Mouse (Mus musculus): ENCODE results near the gene Olfr370. TPM values are rescaled to one million over a fixed set of nuclear protein-coding genes. Genes with fewer than 3 reads are reported as not detected.
A peak's percentile ranks its signal among the peaks of the same experiment; 100 is the strongest.

The Olfr370 gene
- polyA plus RNA-seq, 1 experiment from 2014 or later, result not detected

DNA sequence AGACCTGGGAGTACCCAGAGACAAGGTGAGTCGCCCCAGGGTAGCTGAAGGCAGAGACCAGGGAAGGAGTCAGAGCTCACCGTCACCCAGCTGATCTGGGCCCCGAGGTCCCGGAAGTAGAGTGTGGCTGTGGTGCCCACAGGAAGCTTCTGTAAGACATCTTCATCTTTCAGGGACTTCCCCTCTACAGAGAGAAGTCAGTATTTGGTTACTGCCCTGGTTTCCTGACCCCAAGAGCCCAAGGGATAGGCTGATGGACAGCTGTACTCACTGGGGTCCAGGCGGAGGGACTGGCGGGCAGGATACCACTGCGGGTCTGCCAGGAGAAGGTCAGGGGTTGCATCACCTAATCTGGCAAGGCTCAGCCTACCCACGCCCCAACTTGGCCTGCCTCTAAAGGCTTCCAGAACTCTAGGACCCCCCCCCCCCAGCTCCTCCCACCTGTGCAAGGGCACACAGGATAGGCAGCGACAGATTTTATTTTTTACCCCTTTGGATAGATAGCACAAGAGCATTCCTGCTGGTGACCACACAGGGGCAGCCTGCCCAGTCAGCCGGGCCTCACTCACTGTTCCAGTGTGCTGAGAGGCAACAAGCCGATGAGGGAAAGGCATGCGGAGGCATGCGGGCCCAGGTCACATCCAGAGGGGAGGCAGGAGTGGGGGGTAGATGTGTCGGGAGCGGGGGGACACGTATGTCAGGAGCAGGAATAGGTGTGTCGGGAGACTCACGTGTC, 37.7 kb downstream of the Olfr370 start:
- no peak overlapping the region for H3K4me3 ChIP-seq (replicated peaks; ENCODE audit: low read length)
- peaks cover 20% of the 10 kb centered on the region for H3K4me1 ChIP-seq (replicated peaks; ENCODE audit: control insufficient read depth, insufficient read depth, low read length)
- ATAC-seq, result no peak
- peaks cover 7% of the 10 kb centered on the region for H3K36me3 ChIP-seq (ENCODE audit: control insufficient read depth, insufficient read depth)
- H3K9me3 ChIP-seq (ENCODE audit: control insufficient read depth, low read length), result no peaks in the 10 kb centered on the region
- no peak overlapping the region for H3K27ac ChIP-seq (ENCODE audit: low read length)
- no peaks in the 10 kb centered on the region for H3K27me3 ChIP-seq (replicated peaks; ENCODE audit: control insufficient read depth, insufficient read depth, low read length)
- no peak overlapping the region for H3K4me2 ChIP-seq (ENCODE audit: low read length)
- no peak overlapping the region for H3K9ac ChIP-seq (replicated peaks; ENCODE audit: low read depth, low read length)
- 85% methylated on average over 18 of the region's 18 CpGs for WGBS

DNA sequence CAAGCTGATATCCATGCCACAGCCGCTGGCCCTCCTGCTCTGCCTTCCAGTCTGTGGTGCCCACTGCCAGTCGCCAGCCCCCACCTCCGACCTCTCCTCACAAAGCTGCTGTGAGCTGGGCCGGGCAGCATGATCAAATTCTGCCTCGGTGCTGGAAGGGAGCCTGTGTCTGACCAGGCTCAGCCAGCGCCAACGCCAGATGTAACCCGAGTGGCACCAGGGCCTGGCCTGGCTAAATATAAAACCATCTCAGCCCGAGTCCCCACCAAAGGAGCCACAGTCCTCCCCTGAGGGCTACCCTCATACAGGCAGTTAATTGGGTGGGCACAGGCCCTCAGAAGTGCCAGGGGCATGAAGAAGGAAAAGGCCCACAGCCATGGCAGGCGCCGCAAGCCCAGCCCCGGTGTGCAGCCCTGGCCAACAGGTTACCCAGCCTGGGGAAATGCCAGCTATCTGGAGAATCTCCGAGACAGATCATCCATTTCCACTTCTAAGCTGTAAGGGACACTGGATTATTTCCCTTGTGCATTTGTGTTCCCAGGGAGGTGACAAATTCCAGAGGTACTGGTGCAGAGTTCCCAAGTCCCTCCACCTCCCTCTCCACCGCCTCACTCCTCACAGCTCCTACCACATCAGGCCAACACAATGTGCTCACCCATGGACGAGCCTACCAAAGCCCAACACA, 39.2 kb downstream of the Olfr370 start:
- Histone ChIP-seq H3K9ac (replicated peaks; ENCODE audit: low read depth, low read length) (no peak overlapping the region), H3K4me3 (replicated peaks; ENCODE audit: low read length) (no peak overlapping the region), H3K27me3 (replicated peaks; ENCODE audit: control insufficient read depth, insufficient read depth, low read length) (no peaks in the 10 kb centered on the region), H3K9me3 (ENCODE audit: control insufficient read depth, low read length) (no peaks in the 10 kb centered on the region), H3K36me3 (ENCODE audit: control insufficient read depth, insufficient read depth) (peaks cover 7% of the 10 kb centered on the region), H3K4me2 (ENCODE audit: low read length) (no peak overlapping the region), H3K27ac (ENCODE audit: low read length) (no peak overlapping the region), H3K4me1 (replicated peaks; ENCODE audit: control insufficient read depth, insufficient read depth, low read length) (peaks cover 20% of the 10 kb centered on the region)
- 85% methylated on average over 15 of the region's 15 CpGs for WGBS
- no peak for ATAC-seq

DNA sequence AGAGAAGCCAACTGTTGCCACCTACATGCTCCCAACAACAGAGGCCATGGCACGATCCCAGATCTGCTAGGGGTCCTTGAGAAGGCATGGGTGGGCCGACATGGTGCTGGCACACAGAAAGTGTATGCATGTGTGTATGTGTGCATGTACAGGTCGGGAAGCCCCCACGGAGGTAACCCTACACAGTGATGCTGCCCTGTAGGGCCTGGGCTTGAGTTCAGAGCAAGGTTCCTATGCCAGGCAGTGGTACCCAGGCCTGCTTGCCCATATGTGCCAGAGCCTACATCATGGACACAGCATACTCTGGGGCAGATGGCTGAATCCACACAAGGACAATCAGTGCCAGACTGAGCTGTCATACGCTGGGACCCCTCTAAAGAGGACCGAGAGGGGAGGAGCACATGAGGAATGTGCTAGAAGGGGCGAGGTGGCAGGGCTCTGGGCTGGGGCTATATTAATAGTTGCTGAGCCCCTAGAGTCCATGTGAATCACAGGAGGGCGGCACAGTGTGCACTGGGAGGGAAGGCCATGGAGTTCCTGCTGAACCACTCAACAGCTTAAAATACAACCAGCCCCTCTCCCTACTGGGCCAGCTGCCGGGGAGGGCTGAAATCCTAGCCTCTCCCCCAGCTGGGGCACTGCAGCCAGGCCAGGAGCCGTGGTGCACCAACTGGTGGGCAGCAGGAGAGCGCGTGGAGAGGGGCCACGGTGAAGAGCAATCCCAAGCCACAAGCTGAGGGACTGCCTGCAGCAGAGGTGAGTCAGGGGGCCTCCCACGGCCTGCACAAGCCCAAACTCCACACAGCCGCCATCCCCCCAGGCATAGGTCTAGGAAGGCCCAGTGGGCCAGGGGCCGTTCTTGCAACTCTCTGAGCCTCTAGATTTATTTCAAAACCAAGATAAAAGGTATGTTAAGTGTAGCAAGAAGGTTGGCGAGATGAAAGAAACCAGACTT, 40.3 kb downstream of the Olfr370 start:
- H3K4me2 ChIP-seq (ENCODE audit: low read length), result no peak overlapping the region
- peak; percentile 26; the same call in 1 of the 2 replicates for ATAC-seq
- WGBS, result 75% methylated on average over 17 of the region's 17 CpGs
- H3K9ac ChIP-seq (replicated peaks; ENCODE audit: low read depth, low read length), result no peak overlapping the region
- H3K4me1 ChIP-seq (replicated peaks; ENCODE audit: control insufficient read depth, insufficient read depth, low read length), result peaks cover 22% of the 10 kb centered on the region
- no peaks in the 10 kb centered on the region for H3K9me3 ChIP-seq (ENCODE audit: control insufficient read depth, low read length)
- H3K27ac ChIP-seq (ENCODE audit: low read length), result no peak overlapping the region
- no peaks in the 10 kb centered on the region for H3K27me3 ChIP-seq (replicated peaks; ENCODE audit: control insufficient read depth, insufficient read depth, low read length)
- no peak overlapping the region for H3K4me3 ChIP-seq (replicated peaks; ENCODE audit: low read length)
- peaks cover 7% of the 10 kb centered on the region for H3K36me3 ChIP-seq (ENCODE audit: control insufficient read depth, insufficient read depth)

DNA sequence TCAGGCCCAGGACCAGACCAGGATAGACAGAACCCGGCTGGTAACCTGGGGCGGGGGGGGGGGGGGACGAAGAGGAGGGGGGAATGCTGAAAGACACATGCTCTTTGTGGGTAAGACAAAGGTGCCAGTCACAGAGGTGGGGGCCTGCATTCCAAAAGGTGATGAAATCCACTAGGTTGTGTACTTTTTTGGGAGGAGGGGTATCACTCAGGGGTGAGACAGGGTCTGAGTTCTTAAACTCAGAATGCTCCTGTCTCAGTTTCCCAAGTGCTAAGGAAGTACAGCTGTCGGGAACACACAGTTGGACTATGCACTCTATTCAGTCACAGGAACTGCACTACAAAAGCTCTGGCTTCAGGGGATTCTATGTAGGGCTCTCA, 40.9 kb downstream of the Olfr370 start:
- no peak overlapping the region for H3K27ac ChIP-seq (ENCODE audit: low read length)
- WGBS, result 62% methylated on average over 2 of the region's 4 CpGs
- peaks cover 6% of the 10 kb centered on the region for H3K36me3 ChIP-seq (ENCODE audit: control insufficient read depth, insufficient read depth)
- no peak overlapping the region for H3K4me3 ChIP-seq (replicated peaks; ENCODE audit: low read length)
- no peak for ATAC-seq
- H3K9me3 ChIP-seq (ENCODE audit: control insufficient read depth, low read length), result no peaks in the 10 kb centered on the region
- no peak overlapping the region for H3K9ac ChIP-seq (replicated peaks; ENCODE audit: low read depth, low read length)
- peaks cover 22% of the 10 kb centered on the region for H3K4me1 ChIP-seq (replicated peaks; ENCODE audit: control insufficient read depth, insufficient read depth, low read length)
- no peaks in the 10 kb centered on the region for H3K27me3 ChIP-seq (replicated peaks; ENCODE audit: control insufficient read depth, insufficient read depth, low read length)
- H3K4me2 ChIP-seq (ENCODE audit: low read length), result no peak overlapping the region

DNA sequence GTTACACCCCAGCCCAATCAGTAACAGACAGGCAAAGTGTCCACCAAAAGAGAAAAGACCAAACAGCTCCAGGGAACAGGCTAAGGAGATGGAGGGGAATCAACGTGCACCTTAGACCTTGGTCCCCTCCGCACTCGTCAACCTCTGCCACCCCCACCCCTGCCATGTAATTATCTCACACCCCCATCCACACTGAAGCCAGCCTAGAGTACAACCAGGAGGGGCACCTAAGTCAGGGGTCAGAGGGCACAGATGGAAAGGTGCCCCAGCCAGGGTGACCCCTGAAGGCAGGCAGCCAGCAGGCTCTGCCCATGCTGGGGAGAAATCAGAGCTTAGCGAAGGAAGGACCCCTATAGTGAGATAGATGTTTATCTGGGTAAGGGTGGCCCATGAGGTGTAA, 41.3 kb downstream of the Olfr370 start:
- 83% methylated on average over 4 of the region's 4 CpGs for WGBS
- Histone ChIP-seq H3K9me3 (ENCODE audit: control insufficient read depth, low read length) (no peaks in the 10 kb centered on the region), H3K9ac (replicated peaks; ENCODE audit: low read depth, low read length) (no peak overlapping the region), H3K27me3 (replicated peaks; ENCODE audit: control insufficient read depth, insufficient read depth, low read length) (no peaks in the 10 kb centered on the region), H3K4me1 (replicated peaks; ENCODE audit: control insufficient read depth, insufficient read depth, low read length) (peaks cover 22% of the 10 kb centered on the region), H3K4me3 (replicated peaks; ENCODE audit: low read length) (no peak overlapping the region), H3K36me3 (ENCODE audit: control insufficient read depth, insufficient read depth) (peaks cover 4% of the 10 kb centered on the region; the same call in 1 of the 2 replicates), H3K4me2 (ENCODE audit: low read length) (no peak overlapping the region), H3K27ac (ENCODE audit: low read length) (no peak overlapping the region)
- no peak for ATAC-seq

DNA sequence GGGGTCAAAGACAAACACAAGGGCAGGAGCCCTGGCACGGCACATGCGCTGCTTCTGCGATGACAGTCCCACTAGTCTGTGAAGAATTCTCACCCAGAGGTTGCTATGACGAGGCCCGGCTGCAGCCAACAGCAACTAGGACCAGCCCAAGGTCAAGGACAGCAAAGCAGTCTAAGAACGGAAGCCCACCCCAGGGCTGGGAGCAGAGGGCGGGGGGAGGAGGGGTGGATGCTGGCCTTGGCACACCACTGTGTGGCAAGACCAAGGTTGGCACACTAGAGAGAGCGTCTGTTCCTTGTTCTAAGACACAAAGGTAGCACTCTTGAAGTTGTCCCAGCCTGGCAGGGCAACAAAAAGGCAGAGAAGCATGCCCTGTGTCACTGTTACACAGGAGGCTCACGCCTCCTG, 41.8 kb downstream of the Olfr370 start:
- H3K4me1 ChIP-seq (replicated peaks; ENCODE audit: control insufficient read depth, insufficient read depth, low read length), result peaks cover 25% of the 10 kb centered on the region
- 53% methylated on average over 9 of the region's 9 CpGs for WGBS
- H3K9ac ChIP-seq (replicated peaks; ENCODE audit: low read depth, low read length), result 0 out of 2 replicates have a peak overlapping the region, but pooled peaks have one; percentile 13
- ATAC-seq, result peak; percentile 22; the same call in 1 of the 2 replicates
- H3K4me2 ChIP-seq (ENCODE audit: low read length), result no peak overlapping the region
- H3K27me3 ChIP-seq (replicated peaks; ENCODE audit: control insufficient read depth, insufficient read depth, low read length), result no peaks in the 10 kb centered on the region
- H3K27ac ChIP-seq (ENCODE audit: low read length), result no peak overlapping the region
- H3K36me3 ChIP-seq (ENCODE audit: control insufficient read depth, insufficient read depth), result peaks cover 3% of the 10 kb centered on the region; the same call in 1 of the 2 replicates
- no peaks in the 10 kb centered on the region for H3K9me3 ChIP-seq (ENCODE audit: control insufficient read depth, low read length)
- H3K4me3 ChIP-seq (replicated peaks; ENCODE audit: low read length), result no peak overlapping the region

DNA sequence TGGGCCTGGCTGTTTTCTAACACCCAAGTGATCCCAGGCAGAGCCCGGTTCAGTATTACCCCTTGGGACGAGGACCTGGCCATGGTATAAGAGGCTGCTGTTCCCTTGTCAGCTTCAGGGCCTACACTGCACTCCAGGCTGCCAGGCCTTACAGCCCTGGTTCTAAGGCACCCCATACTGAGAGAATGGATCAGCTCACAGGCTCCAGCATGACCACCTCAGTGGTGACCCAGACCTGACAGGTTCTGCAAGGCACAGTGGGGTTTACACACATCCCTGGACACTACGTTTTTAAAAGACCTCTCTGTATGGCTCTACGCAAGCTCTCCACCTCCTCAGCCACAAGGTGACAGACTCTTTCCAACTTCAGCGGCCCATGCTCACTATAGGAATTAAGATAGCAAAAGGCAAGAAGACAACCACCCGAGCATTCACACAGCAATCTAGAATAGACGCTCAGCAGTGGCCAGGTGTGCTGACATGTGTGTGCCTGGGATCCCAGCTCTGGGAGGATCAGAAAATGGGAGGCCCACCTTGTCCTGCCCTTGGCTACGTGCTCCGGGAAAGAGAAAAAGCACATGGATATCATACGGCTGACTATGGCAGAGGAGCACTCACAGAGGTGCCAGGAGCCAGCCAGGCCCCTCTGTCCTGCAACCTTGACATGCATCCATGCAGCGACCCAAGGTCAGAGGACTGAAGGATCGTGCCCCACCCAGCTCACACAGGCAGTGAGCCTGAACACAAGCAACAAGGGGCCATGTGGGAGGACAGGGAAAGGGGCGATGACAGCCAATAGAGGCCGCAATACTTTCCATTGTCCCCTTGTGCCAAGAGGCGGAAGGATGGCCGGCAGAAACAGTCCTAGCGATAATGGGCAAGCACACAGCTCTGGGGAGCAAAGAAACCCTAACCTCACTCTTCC, 42.8 kb downstream of the Olfr370 start:
- WGBS, result 75% methylated on average over 17 of the region's 17 CpGs
- H3K9ac ChIP-seq (replicated peaks; ENCODE audit: low read depth, low read length), result no peak overlapping the region
- no peak for ATAC-seq
- H3K4me3 ChIP-seq (replicated peaks; ENCODE audit: low read length), result no peak overlapping the region
- no peak overlapping the region for H3K4me2 ChIP-seq (ENCODE audit: low read length)
- H3K27ac ChIP-seq (ENCODE audit: low read length), result no peak overlapping the region
- no peaks in the 10 kb centered on the region for H3K36me3 ChIP-seq (ENCODE audit: control insufficient read depth, insufficient read depth)
- no peaks in the 10 kb centered on the region for H3K27me3 ChIP-seq (replicated peaks; ENCODE audit: control insufficient read depth, insufficient read depth, low read length)
- H3K9me3 ChIP-seq (ENCODE audit: control insufficient read depth, low read length), result no peaks in the 10 kb centered on the region
- H3K4me1 ChIP-seq (replicated peaks; ENCODE audit: control insufficient read depth, insufficient read depth, low read length), result peaks cover 25% of the 10 kb centered on the region

DNA sequence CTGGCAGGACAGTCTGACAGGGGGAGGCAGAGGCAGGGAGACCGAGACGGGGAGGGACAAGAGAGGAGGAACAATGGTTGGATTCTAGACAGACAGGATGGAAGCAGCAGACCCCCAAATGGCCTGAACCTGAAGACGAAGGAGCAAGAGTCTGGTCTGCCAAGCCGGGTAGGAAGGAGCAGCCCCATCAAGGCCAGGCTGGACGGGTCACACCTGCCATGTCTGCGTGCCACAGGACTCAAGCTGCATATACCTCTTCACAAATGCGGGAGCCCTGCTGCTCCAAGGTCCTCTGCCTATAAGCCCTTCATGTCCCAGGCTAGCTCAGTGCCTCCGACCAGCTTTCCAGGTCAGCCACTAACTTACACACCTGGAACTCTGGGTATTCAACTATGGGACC, 44.1 kb downstream of the Olfr370 start:
- Histone ChIP-seq H3K9ac (replicated peaks; ENCODE audit: low read depth, low read length) (no peak overlapping the region), H3K9me3 (ENCODE audit: control insufficient read depth, low read length) (no peaks in the 10 kb centered on the region), H3K4me1 (replicated peaks; ENCODE audit: control insufficient read depth, insufficient read depth, low read length) (peaks cover 25% of the 10 kb centered on the region), H3K4me2 (ENCODE audit: low read length) (no peak overlapping the region), H3K36me3 (ENCODE audit: control insufficient read depth, insufficient read depth) (no peaks in the 10 kb centered on the region), H3K27ac (ENCODE audit: low read length) (no peak overlapping the region), H3K4me3 (replicated peaks; ENCODE audit: low read length) (no peak overlapping the region), H3K27me3 (replicated peaks; ENCODE audit: control insufficient read depth, insufficient read depth, low read length) (no peaks in the 10 kb centered on the region)
- 85% methylated on average over 8 of the region's 8 CpGs for WGBS
- no peak for ATAC-seq

All from forebrain, embryonic 16.5 days (tissue).